Mouse (Mus musculus) adrenal gland, postnatal 10 days (tissue): ENCODE measurements at regions not wholly inside any gene's neighbourhood (a gene's known extent, or its start where the extent isn't known, plus 50 kb on each side); places are given as distances from the start of the nearest gene placed in this dataset.
A peak's percentile ranks its signal among the peaks of the same experiment; 100 is the strongest.

Source experiments
- DNase-seq: peaks from one replicate; pipeline ENCODE4 v3.0.0; 2021; ENCODE audit warnings: mixed read lengths

- DNase-seq = no peak
Observed at GRCm38 (mm10) chr11:57958233-57958632, 50.6 kb upstream of the Larp1 start.

GRCm38 (mm10) chr11:57956909-57957308 is 52.0 kb upstream of the Larp1 start:
- no peak for DNase-seq

GRCm38 (mm10) chr11:57956076-57956475 is 52.8 kb upstream of the Larp1 start:
- DNase-seq = peak; percentile 49

GRCm38 (mm10) chr11:57955476-57955875 is 53.4 kb upstream of the Larp1 start:
- no peak for DNase-seq

- no peak for DNase-seq
Observed at GRCm38 (mm10) chr11:57954510-57955184, 54.2 kb upstream of the Larp1 start.

GRCm38 (mm10) chr11:57953694-57954093 is 55.2 kb upstream of the Larp1 start:
- no peak for DNase-seq

- no peak for DNase-seq
Observed at GRCm38 (mm10) chr11:57952619-57953018, 56.2 kb upstream of the Larp1 start.

GRCm38 (mm10) chr11:57951541-57952326 is 57.1 kb upstream of the Larp1 start:
- DNase-seq = no peak

GRCm38 (mm10) chr11:57950989-57951388 is 57.9 kb upstream of the Larp1 start:
- peak; percentile 56 for DNase-seq

- no peak for DNase-seq
Observed at GRCm38 (mm10) chr11:57949067-57949466, 59.8 kb upstream of the Larp1 start.

- DNase-seq = no peak
Observed at GRCm38 (mm10) chr11:57947347-57947746, 61.5 kb upstream of the Larp1 start.

GRCm38 (mm10) chr11:57934391-57934850 is 74.4 kb upstream of the Larp1 start:
- peak; percentile 95 for DNase-seq

- DNase-seq = no peak
Observed at GRCm38 (mm10) chr11:57933065-57933464, 75.8 kb upstream of the Larp1 start.

GRCm38 (mm10) chr11:57929506-57929905 is 79.4 kb upstream of the Larp1 start:
- DNase-seq = no peak

- DNase-seq = no peak
Observed at GRCm38 (mm10) chr11:57920263-57920662, 87.6 kb upstream of the Hand1 start.

- DNase-seq = no peak
Observed at GRCm38 (mm10) chr11:57918447-57919059, 85.9 kb upstream of the Hand1 start.

- no peak for DNase-seq
Observed at GRCm38 (mm10) chr11:57917974-57918373, 85.4 kb upstream of the Hand1 start.

- no peak for DNase-seq
Observed at GRCm38 (mm10) chr11:57916016-57916415, 83.4 kb upstream of the Hand1 start.

- DNase-seq = no peak
Observed at GRCm38 (mm10) chr11:57913801-57914560, 81.4 kb upstream of the Hand1 start.

- no peak for DNase-seq
Observed at GRCm38 (mm10) chr11:57913020-57913699, 80.5 kb upstream of the Hand1 start.

- peak; percentile 30 for DNase-seq
Observed at GRCm38 (mm10) chr11:57911698-57912283, 79.2 kb upstream of the Hand1 start.
